Mouse (Mus musculus) limb, embryonic 11.5 days (tissue): ENCODE measurements around the gene Morn1. TPM values are rescaled to one million over a fixed set of nuclear protein-coding genes. Genes with fewer than 3 reads are reported as not detected.
A peak's percentile ranks its signal among the peaks of the same experiment; 100 is the strongest.

Source experiments
- ATAC-seq: fragments of 200-750 bp; cut with Nextera tagmentation; 2 replicates; pipeline ENCODE4 v1.8.0; 2017; ENCODE audit warnings: low read depth; ENCODE audit not compliant: insufficient number of reproducible peaks, low FRiP score, low TSS enrichment
- DNase-seq: peaks from one replicate; pipeline ENCODE4 v3.0.0-alpha.2; 2015; ENCODE audit warnings: low spot score
- H3K27ac ChIP-seq: fragments of 300-500 bp; sonication (generic); replicated peaks from 2 replicates; pipeline ENCODE4 v1.5.1; 2014; ENCODE audit warnings: low read depth, mild to moderate bottlenecking, low read length
- H3K27me3 ChIP-seq: fragments of 300-500 bp; sonication (generic); 2 replicates; pipeline ENCODE4 v1.6.1; 2014; ENCODE audit warnings: mild to moderate bottlenecking, low read length, mixed read lengths; ENCODE audit not compliant: control insufficient read depth, insufficient read depth
- H3K36me3 ChIP-seq: fragments of 300-500 bp; sonication (generic); 2 replicates; pipeline ENCODE4 v1.6.1; 2014; ENCODE audit warnings: mild to moderate bottlenecking, low read length, moderate library complexity, mixed read lengths; ENCODE audit not compliant: control insufficient read depth, insufficient read depth
- H3K4me1 ChIP-seq: fragments of 300-500 bp; sonication (generic); 2 replicates; pipeline ENCODE4 v1.6.1; 2014; ENCODE audit warnings: low read length, mixed read lengths; ENCODE audit not compliant: control insufficient read depth, insufficient read depth
- H3K4me2 ChIP-seq: fragments of 300-500 bp; sonication (generic); 2 replicates; pipeline ENCODE4 v1.6.1; 2014; ENCODE audit warnings: low read depth, mild to moderate bottlenecking, moderate library complexity; ENCODE audit not compliant: severe bottlenecking
- H3K4me3 ChIP-seq: fragments of 300-500 bp; sonication (generic); 2 replicates; pipeline ENCODE4 v1.5.1; 2014; ENCODE audit warnings: low read depth, low read length
- H3K9ac ChIP-seq: fragments of 300-500 bp; sonication (generic); 2 replicates; pipeline ENCODE4 v1.6.1; 2014; ENCODE audit warnings: mild to moderate bottlenecking, low read length
- H3K9me3 ChIP-seq: fragments of 300-500 bp; sonication (generic); 2 replicates; pipeline ENCODE4 v1.6.1; 2016; ENCODE audit warnings: low read length; ENCODE audit not compliant: control insufficient read depth
- WGBS: fragments of 180-500 bp; shearing (Covaris S2); extraction: QIAGEN DNeasy Blood & Tissue Kit; methylation state at CpG from one replicate; pipeline ENCODE4 v1.1.7; 2014; 5-methylcytosine and 5-hydroxymethylcytosine counted together
- polyA plus RNA-seq: library from polyadenylated mRNA; unstranded; fragments of >200 nt; fragmentation: Nextera tagmentation; extraction: Ambion mirVana; gene quantifications from 2 replicates; pipeline ENCODE4 v1.2.1, GENCODE M21; 2014

The Morn1 gene
- polyA plus RNA-seq, 1 experiment from 2014 or later: 3.5 TPM

DNA sequence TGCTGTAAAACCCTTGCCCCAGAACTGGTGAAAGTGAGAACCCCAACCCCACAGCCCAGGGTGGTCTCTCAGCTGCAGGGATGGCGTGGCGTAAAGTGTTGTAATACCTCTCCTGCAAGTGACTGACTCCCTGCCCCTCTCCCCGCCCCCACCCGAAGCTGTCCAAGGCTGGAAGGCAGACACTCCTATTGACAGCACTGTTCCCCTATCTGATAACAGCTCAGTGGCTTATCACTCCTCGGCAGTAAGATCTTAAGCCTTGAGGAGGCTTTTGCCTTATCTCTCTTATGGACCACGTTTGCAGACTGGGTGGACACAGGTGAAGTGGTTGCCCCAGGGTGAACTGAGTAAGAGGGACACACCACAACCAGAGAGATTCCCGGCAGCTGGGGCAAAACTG is 38.9 kb downstream of the Morn1 start:
- Histone ChIP-seq H3K27ac (no peak overlapping the region), H3K9me3 (peaks cover 2% of the 10 kb centered on the region; the same call in 1 of the 2 replicates), H3K27me3 (no peaks in the 10 kb centered on the region), H3K9ac (no peak overlapping the region), H3K4me2 (no peak overlapping the region), H3K4me3 (no peak overlapping the region), H3K4me1 (peaks cover 29% of the 10 kb centered on the region; the same call in 1 of the 2 replicates), H3K36me3 (no peaks in the 10 kb centered on the region)
- no peak for ATAC-seq
- WGBS: 42% methylated on average over 7 of the region's 7 CpGs
- no peak for DNase-seq

DNA sequence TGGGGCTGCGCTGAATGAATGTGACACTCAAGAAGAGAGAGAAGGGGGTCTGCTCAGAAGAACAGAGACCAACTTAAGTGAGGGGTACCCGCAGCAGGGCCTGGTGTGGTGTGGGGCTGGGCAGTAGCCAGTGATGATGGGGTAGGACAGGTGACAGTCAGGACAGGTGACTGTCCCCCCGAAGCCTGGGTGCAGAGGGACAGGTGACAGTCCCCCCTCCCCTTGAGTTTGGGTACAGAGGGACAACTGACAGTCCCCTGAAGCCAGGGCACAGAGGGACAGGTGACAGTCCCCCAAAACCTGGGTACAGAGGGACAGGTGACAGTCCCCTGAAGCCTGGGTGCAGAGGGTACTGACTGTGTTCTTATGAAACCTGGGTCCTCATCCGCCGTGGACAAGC is 39.8 kb downstream of the Morn1 start:
- no peak overlapping the region for H3K4me2 ChIP-seq
- no peak overlapping the region; the same call in 1 of the 2 replicates for H3K4me3 ChIP-seq
- DNase-seq: no peak
- ATAC-seq: no peak
- H3K9ac ChIP-seq: no peak overlapping the region
- H3K27me3 ChIP-seq: no peaks in the 10 kb centered on the region
- no peaks in the 10 kb centered on the region for H3K36me3 ChIP-seq
- H3K4me1 ChIP-seq: peaks cover 21% of the 10 kb centered on the region; the same call in 1 of the 2 replicates
- H3K9me3 ChIP-seq: peaks cover under 1% of the 10 kb centered on the region; the same call in 1 of the 2 replicates
- no peak overlapping the region for H3K27ac ChIP-seq
- 90% methylated on average over 5 of the region's 5 CpGs for WGBS

DNA sequence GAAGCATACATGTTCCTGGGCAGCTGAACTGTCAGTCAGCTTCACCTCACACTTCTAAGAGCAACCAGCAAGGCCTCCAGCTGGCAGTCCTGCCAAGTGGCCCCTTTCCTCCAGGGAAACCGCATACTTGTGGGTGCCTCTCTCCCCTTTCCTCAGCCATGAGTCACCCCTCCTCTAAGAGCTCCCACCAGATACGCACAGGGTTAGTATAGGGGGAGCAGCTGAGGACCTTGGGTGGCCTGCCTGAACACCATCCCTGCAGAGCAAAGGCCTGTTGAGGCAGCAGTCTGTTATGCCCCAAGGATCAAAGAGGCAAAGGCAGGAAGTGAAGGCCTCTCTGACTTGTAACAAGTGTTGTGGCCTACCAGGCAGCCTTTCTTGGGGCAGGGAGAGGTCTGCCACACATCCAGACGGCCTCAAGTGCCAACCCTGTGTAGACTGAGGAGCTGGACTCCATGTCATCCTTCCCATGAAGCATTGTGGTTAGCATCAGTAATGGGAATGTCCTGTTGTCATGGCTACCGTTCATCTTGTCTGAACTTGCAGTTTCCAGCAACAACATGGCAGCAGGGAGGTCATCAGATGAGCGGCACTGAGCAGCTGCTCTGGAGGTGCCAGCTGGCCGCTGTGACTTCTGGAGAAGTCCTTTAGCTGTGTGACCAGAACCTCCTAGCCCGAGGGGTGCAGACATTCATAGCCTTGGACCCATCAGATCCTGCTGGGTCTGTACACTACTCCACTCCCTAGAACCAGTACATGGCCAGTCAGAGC is 40.4 kb downstream of the Morn1 start:
- Histone ChIP-seq H3K27me3 (no peaks in the 10 kb centered on the region), H3K4me2 (no peak overlapping the region), H3K9ac (no peak overlapping the region), H3K4me3 (no peak overlapping the region; the same call in 1 of the 2 replicates), H3K9me3 (no peaks in the 10 kb centered on the region), H3K36me3 (no peaks in the 10 kb centered on the region), H3K27ac (no peak overlapping the region), H3K4me1 (peaks cover 23% of the 10 kb centered on the region)
- WGBS: 74% methylated on average over 7 of the region's 7 CpGs
- DNase-seq: no peak
- ATAC-seq: no peak

DNA sequence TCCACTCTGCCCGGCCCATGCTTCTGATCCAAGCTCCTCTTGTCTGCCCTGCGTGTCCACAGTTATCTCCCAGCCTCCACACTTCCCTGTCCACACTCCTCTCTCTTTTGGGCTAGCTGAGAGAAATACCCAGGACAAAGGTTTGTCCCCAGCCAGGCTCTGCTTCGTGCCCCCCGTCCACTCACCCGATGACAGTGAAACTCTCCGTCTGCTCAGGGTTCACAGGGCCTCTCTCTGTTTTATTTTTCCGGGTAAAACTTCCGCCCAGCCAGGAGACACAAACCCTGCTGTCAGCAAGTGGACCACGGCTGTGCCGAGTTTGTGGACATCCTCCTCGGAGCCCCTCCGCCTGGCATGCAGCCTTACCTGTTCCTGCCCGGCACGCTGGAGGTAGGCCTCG is 42.0 kb downstream of the Morn1 start:
- H3K4me3 ChIP-seq: no peak overlapping the region
- H3K4me2 ChIP-seq: no peak overlapping the region
- no peak for ATAC-seq
- no peak for DNase-seq
- peaks cover 17% of the 10 kb centered on the region for H3K4me1 ChIP-seq
- no peak overlapping the region for H3K9ac ChIP-seq
- H3K27ac ChIP-seq: no peak overlapping the region
- H3K9me3 ChIP-seq: no peaks in the 10 kb centered on the region
- no peaks in the 10 kb centered on the region for H3K27me3 ChIP-seq
- no peaks in the 10 kb centered on the region for H3K36me3 ChIP-seq
- 89% methylated on average over 15 of the region's 15 CpGs for WGBS

DNA sequence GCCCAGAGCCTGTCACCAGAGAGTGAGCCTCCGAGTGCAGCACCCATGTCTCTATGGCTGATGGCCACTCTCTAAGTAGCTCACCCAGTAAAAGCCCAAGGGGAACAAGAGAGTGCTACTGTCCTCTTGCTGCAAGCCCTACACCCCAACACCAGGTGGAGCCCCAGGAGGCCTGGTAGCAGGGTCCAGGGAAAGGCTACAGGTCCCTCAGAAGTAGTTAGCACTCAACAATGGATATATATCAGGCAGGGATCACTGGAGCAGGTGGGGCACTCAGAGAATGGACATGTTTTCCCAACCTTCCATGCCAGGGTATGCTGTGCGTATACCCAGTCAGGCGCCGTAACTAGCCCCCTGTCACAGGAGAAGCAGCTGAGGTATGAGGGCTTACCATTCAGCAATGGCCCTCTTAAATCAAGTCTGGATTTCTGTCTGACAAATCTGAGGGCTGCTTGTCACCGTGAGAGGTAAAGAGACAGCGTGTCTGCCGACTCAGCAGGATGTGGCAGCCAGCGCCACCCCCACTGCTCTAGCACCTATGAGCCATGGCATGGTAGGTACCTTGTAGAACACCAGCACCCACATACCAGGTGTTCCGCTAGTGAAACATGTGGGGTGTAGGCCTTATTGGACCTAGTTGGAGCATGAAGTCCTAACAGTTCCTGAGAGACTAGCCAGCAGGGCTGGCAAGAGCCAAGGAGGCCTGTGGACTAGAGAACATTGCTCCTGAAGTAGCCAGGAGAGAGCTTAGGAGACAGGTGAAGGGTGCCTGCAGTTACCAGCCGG is 42.9 kb downstream of the Morn1 start:
- Histone ChIP-seq H3K9me3 (no peaks in the 10 kb centered on the region), H3K27ac (no peak overlapping the region), H3K4me1 (peaks cover 21% of the 10 kb centered on the region), H3K9ac (no peak overlapping the region), H3K4me3 (no peak overlapping the region), H3K4me2 (no peak overlapping the region), H3K36me3 (no peaks in the 10 kb centered on the region), H3K27me3 (no peaks in the 10 kb centered on the region)
- no peak for ATAC-seq
- WGBS: 92% methylated on average over 10 of the region's 10 CpGs
- no peak for DNase-seq

DNA sequence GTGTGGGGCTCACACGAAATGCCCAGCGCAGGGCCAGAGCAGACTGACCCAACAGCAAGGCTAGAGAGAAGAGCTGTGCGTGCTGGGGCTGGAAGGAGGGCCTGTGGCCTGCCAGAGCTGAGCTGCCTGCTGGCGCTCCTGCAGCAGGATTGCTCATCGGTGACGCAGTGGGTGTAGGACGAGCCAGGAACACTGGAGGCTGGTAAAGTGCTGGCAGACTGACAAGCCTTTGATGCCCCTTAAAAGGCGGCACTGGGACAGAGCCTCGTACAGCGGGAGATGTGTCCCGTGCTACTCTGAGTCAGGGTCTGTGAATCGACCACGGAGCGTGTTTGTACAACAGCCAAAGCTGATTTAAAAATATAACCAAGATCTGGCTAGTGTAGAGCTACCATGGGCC is 43.6 kb downstream of the Morn1 start:
- Histone ChIP-seq H3K4me2 (no peak overlapping the region), H3K9ac (no peak overlapping the region), H3K9me3 (no peaks in the 10 kb centered on the region), H3K4me3 (no peak overlapping the region), H3K27ac (no peak overlapping the region), H3K36me3 (no peaks in the 10 kb centered on the region), H3K4me1 (peaks cover 27% of the 10 kb centered on the region), H3K27me3 (no peaks in the 10 kb centered on the region)
- ATAC-seq: no peak
- DNase-seq: no peak
- 83% methylated on average over 14 of the region's 14 CpGs for WGBS

DNA sequence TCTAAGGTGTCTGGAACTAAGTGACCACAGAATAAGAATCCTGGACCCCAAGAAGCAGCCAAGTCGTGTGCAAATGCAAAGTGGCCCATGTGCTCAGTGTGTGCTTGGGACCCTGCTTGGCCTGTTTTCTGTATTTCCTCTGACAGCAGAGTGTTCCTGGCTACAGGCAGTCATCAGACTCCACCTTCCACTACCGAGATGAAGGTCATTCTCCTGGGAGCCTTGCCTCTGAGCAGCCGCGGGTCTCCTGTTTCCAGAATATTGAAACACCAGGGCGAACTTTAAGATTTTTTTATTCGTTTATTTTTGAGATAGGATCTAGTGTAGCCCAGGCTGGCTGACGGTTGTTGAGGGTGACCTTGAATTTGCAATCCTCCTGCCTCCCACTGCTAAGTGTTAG is 44.2 kb downstream of the Morn1 start:
- no peak overlapping the region for H3K27ac ChIP-seq
- no peak overlapping the region for H3K9ac ChIP-seq
- no peak overlapping the region for H3K4me3 ChIP-seq
- no peaks in the 10 kb centered on the region for H3K27me3 ChIP-seq
- WGBS: 74% methylated on average over 7 of the region's 7 CpGs
- H3K4me2 ChIP-seq: no peak overlapping the region
- H3K36me3 ChIP-seq: no peaks in the 10 kb centered on the region
- H3K4me1 ChIP-seq: peaks cover 33% of the 10 kb centered on the region
- no peak for ATAC-seq
- no peaks in the 10 kb centered on the region for H3K9me3 ChIP-seq
- DNase-seq: no peak

DNA sequence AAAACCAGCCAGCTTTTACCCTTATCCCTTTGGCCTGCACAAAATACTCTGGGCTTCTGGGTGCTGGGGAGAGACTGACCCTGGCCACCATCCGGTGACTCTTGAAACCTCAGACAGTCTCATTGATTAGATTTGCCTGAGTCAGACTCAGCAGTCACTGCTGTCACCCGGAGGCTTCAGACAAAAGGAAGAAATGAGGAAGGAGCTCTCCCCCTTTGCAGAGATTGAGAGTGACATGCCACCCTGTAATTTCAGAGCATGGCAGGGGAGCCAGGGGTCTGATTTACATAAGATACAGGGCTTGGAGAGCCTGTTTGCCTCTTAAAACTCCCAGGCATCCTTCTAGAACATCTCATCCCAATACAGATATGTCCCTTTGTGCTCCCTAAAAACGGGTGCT is 46.8 kb downstream of the Morn1 start:
- H3K4me2 ChIP-seq: no peak overlapping the region
- no peak for ATAC-seq
- DNase-seq: no peak
- no peaks in the 10 kb centered on the region for H3K27me3 ChIP-seq
- peak overlapping the region; percentile 77 for H3K27ac ChIP-seq
- 75% methylated on average over 3 of the region's 3 CpGs for WGBS
- no peak overlapping the region for H3K4me3 ChIP-seq
- H3K4me1 ChIP-seq: peaks cover 42% of the 10 kb centered on the region
- no peaks in the 10 kb centered on the region for H3K36me3 ChIP-seq
- no peak overlapping the region for H3K9ac ChIP-seq
- H3K9me3 ChIP-seq: no peaks in the 10 kb centered on the region
